Mouse (Mus musculus): ENCODE measurements around the gene Lgals7. TPM values are rescaled to one million over a fixed set of nuclear protein-coding genes. Genes with fewer than 3 reads are reported as not detected.
"Not testable (repeated sequence)": the region's sequence is repeated elsewhere in the genome, so short reads cannot be mapped to it uniquely, and the experiment has no call there.

The Lgals7 gene
- polyA plus RNA-seq, 1 experiment from 2014 or later = 5.3 TPM

DNA sequence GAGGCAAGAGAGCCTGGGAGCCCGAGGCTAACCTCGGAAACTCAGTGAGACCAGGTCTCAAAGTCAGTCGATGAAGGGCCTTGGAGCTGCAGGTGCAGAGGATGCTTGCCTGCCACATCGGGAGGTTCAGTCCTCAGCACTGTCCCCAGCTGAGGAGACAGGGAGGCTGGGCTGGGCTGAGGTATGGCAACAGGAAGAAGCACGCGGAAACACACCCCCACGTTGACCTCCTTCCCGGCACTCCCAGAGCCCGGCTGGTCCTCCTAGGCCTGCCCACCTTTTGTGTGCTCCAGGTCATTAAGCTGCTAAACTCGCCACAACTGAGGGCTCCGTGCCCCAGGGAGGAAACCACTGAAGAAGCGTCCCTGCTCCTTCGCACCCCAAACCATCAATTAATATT, 17.5 kb downstream of the Lgals7 start, which contains the start of gene Capn12:
TSS of gene Capn12 (plus strand) at position 224 of the 400 bp plus-strand sequence.
- H3K9me3 ChIP-seq (ENCODE audit: control insufficient read depth, low read length) = no peaks in the 10 kb centered on the region
- H3K27me3 ChIP-seq (replicated peaks; ENCODE audit: control insufficient read depth, insufficient read depth, low read length) = no peaks in the 10 kb centered on the region
- H3K4me3 ChIP-seq (ENCODE audit: low read length) = no peak within 1 kb of the TSS
- H3K36me3 ChIP-seq (ENCODE audit: control insufficient read depth, insufficient read depth, low read length) = no peaks in the 10 kb centered on the region
- no peak for ATAC-seq
- H3K27ac ChIP-seq (ENCODE audit: low read depth, low read length) = no peak within 1 kb of the TSS
- 40% methylated on average over 13 of the region's 13 CpGs for WGBS
- H3K9ac ChIP-seq (ENCODE audit: low read depth, low read length) = no peak within 1 kb of the TSS
- no peaks in the 10 kb centered on the region for H3K4me1 ChIP-seq (ENCODE audit: control insufficient read depth, insufficient read depth, low read depth, low read length)
- no peak within 1 kb of the TSS for H3K4me2 ChIP-seq (ENCODE audit: low read length)

DNA sequence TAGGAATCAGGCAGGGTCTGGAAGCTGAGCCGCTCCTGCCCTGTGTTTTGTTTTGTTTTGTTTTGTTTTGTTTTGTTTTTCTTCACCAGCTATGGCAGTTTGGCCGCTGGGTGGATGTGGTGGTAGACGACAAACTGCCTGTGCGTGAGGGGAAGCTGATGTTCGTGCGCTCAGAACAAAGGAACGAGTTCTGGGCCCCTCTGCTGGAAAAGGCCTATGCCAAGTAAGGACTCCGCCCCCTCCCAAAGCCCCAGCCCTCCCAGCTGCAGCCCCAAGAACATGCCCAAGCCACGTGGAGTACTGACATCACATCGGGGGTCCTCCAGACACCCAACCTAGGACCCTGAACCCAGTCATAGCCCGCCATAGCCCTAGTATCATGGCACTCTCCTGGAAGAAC, 19.4 kb downstream of the Lgals7 start:
- Histone ChIP-seq H3K9ac (ENCODE audit: low read depth, low read length) (no peak overlapping the region), H3K27ac (ENCODE audit: low read depth, low read length) (no peak overlapping the region), H3K4me3 (ENCODE audit: low read length) (no peak overlapping the region), H3K9me3 (ENCODE audit: control insufficient read depth, low read length) (no peaks in the 10 kb centered on the region), H3K36me3 (ENCODE audit: control insufficient read depth, insufficient read depth, low read length) (no peaks in the 10 kb centered on the region), H3K27me3 (replicated peaks; ENCODE audit: control insufficient read depth, insufficient read depth, low read length) (peaks cover 8% of the 10 kb centered on the region; the same call in 1 of the 2 replicates), H3K4me1 (ENCODE audit: control insufficient read depth, insufficient read depth, low read depth, low read length) (no peaks in the 10 kb centered on the region), H3K4me2 (ENCODE audit: low read length) (no peak overlapping the region)
- WGBS = 75% methylated on average over 11 of the region's 11 CpGs
- ATAC-seq = no peak

DNA sequence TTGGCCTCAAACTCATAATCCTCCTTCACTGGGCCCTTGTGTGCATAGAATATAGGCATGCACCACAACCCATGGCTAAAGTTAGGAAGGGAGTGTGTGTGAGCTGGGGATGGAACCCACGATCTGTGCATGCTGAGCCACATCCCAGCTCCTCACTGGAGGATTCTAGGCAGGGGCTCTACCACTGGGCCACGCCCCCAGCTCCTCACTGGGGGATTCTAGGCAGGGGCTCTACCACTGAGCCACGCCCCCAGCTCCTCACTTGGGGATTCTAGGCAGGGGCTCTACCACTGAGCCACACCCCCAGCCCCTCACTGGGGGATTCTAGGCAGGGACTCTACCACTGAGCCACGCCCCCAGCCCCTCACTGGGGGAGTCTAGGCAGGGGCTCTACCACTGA, 20.1 kb downstream of the Lgals7 start:
- not testable (repeated sequence) for H3K4me1 ChIP-seq (ENCODE audit: control insufficient read depth, insufficient read depth, low read depth, low read length); H3K4me2 ChIP-seq (ENCODE audit: low read length); H3K4me3 ChIP-seq (ENCODE audit: low read length); H3K36me3 ChIP-seq (ENCODE audit: control insufficient read depth, insufficient read depth, low read length); H3K9ac ChIP-seq (ENCODE audit: low read depth, low read length); ATAC-seq; H3K9me3 ChIP-seq (ENCODE audit: control insufficient read depth, low read length); H3K27ac ChIP-seq (ENCODE audit: low read depth, low read length)
- peaks cover 12% of the 10 kb centered on the region for H3K27me3 ChIP-seq (replicated peaks; ENCODE audit: control insufficient read depth, insufficient read depth, low read length)
- WGBS = 96% methylated on average over 3 of the region's 4 CpGs

GRCm38 (mm10) chr7:28886486-28886885, 22.8 kb downstream of the Lgals7 start:
- Histone ChIP-seq H3K4me1 (ENCODE audit: control insufficient read depth, insufficient read depth, low read depth, low read length) (peaks cover 8% of the 10 kb centered on the region), H3K4me3 (ENCODE audit: low read length) (no peak overlapping the region), H3K9me3 (ENCODE audit: control insufficient read depth, low read length) (no peaks in the 10 kb centered on the region), H3K27ac (ENCODE audit: low read depth, low read length) (no peak overlapping the region), H3K27me3 (replicated peaks; ENCODE audit: control insufficient read depth, insufficient read depth, low read length) (peaks cover 20% of the 10 kb centered on the region), H3K4me2 (ENCODE audit: low read length) (no peak overlapping the region), H3K36me3 (ENCODE audit: control insufficient read depth, insufficient read depth, low read length) (peaks cover 9% of the 10 kb centered on the region), H3K9ac (ENCODE audit: low read depth, low read length) (no peak overlapping the region)
- 26% methylated on average over 14 of the region's 14 CpGs for WGBS
- no peak for ATAC-seq

DNA sequence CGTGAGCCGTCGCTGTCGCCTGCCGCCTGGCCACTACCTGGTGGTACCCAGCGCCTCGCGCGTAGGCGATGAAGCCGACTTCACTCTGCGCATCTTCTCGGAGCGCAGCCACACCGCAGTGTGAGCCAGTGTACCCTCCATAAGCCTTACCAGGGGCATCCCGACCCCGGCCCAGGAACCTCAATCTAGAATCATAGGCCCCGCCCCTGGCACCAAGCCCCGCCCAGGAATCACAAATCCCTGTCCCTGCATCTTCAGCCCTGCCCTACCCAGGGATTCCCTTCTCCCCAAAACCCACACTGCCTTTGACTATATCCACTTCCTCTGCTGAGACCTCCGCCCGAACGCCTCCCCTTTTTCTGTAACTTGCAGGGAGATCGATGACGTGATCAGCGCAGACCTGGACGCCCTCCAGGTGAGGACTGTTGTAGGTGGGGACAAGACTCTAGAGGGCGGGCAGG, 25.1 kb downstream of the Lgals7 start:
- Histone ChIP-seq H3K9me3 (ENCODE audit: control insufficient read depth, low read length) (no peaks in the 10 kb centered on the region), H3K4me2 (ENCODE audit: low read length) (peak overlapping the region; percentile 66), H3K36me3 (ENCODE audit: control insufficient read depth, insufficient read depth, low read length) (peaks cover 21% of the 10 kb centered on the region), H3K27ac (ENCODE audit: low read depth, low read length) (no peak overlapping the region), H3K4me3 (ENCODE audit: low read length) (peak overlapping the region; percentile 40), H3K27me3 (replicated peaks; ENCODE audit: control insufficient read depth, insufficient read depth, low read length) (peaks cover 20% of the 10 kb centered on the region), H3K9ac (ENCODE audit: low read depth, low read length) (peak overlapping the region; percentile 57), H3K4me1 (ENCODE audit: control insufficient read depth, insufficient read depth, low read depth, low read length) (peaks cover 8% of the 10 kb centered on the region)
- 1% methylated on average over 27 of the region's 27 CpGs for whole genome bisulfite sequencing
- peak; percentile 53 for ATAC-seq

DNA sequence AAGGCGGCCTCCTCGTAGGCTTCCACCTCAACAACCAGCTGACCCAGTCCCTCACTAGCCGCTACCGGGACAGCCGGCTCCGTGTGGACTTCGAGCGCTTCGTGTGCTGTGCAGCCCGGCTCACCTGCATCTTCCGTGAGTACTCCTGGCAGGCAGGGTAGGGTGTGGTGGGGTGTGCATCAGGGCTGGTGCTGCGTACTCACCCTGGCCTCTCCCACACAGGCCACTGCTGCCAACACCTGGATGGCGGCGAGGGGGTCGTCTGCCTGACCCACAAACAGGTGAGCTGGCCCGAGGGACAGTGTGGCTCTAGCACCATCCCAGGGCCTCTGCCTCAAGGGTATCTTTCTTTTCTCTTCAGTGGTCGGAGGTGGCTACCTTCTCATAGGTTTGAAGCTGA, 28.9 kb downstream of the Lgals7 start:
- Histone ChIP-seq H3K4me1 (ENCODE audit: control insufficient read depth, insufficient read depth, low read depth, low read length) (peaks cover 8% of the 10 kb centered on the region), H3K4me3 (ENCODE audit: low read length) (no peak overlapping the region), H3K9me3 (ENCODE audit: control insufficient read depth, low read length) (no peaks in the 10 kb centered on the region), H3K27ac (ENCODE audit: low read depth, low read length) (no peak overlapping the region), H3K4me2 (ENCODE audit: low read length) (no peak overlapping the region), H3K36me3 (ENCODE audit: control insufficient read depth, insufficient read depth, low read length) (peaks cover 46% of the 10 kb centered on the region), H3K27me3 (replicated peaks; ENCODE audit: control insufficient read depth, insufficient read depth, low read length) (peaks cover 16% of the 10 kb centered on the region), H3K9ac (ENCODE audit: low read depth, low read length) (no peak overlapping the region)
- 96% methylated on average over 17 of the region's 17 CpGs for WGBS
- ATAC-seq = no peak

- peaks cover 7% of the 10 kb centered on the region for H3K27me3 ChIP-seq (replicated peaks; ENCODE audit: control insufficient read depth, insufficient read depth, low read length)
- no peak overlapping the region for H3K27ac ChIP-seq (ENCODE audit: low read depth, low read length)
- 60% methylated on average over 7 of the region's 7 CpGs for WGBS
- no peak for ATAC-seq
- H3K9ac ChIP-seq (ENCODE audit: low read depth, low read length) = no peak overlapping the region
- H3K4me2 ChIP-seq (ENCODE audit: low read length) = no peak overlapping the region
- H3K9me3 ChIP-seq (ENCODE audit: control insufficient read depth, low read length) = no peaks in the 10 kb centered on the region
- no peak overlapping the region for H3K4me3 ChIP-seq (ENCODE audit: low read length)
- peaks cover 58% of the 10 kb centered on the region for H3K36me3 ChIP-seq (ENCODE audit: control insufficient read depth, insufficient read depth, low read length)
- H3K4me1 ChIP-seq (ENCODE audit: control insufficient read depth, insufficient read depth, low read depth, low read length) = peaks cover 3% of the 10 kb centered on the region
Observed at GRCm38 (mm10) chr7:28893643-28894265, 30.1 kb downstream of the Lgals7 start.

- Histone ChIP-seq H3K36me3 (ENCODE audit: control insufficient read depth, insufficient read depth, low read length) (peaks cover 66% of the 10 kb centered on the region), H3K4me1 (ENCODE audit: control insufficient read depth, insufficient read depth, low read depth, low read length) (no peaks in the 10 kb centered on the region), H3K4me2 (ENCODE audit: low read length) (no peak overlapping the region), H3K4me3 (ENCODE audit: low read length) (no peak overlapping the region), H3K9ac (ENCODE audit: low read depth, low read length) (no peak overlapping the region), H3K27me3 (replicated peaks; ENCODE audit: control insufficient read depth, insufficient read depth, low read length) (peaks cover 2% of the 10 kb centered on the region), H3K9me3 (ENCODE audit: control insufficient read depth, low read length) (no peaks in the 10 kb centered on the region), H3K27ac (ENCODE audit: low read depth, low read length) (no peak overlapping the region)
- 65% methylated on average over 5 of the region's 5 CpGs for WGBS
- no peak for ATAC-seq
Observed at GRCm38 (mm10) chr7:28894942-28895341, 31.3 kb downstream of the Lgals7 start.

GRCm38 (mm10) chr7:28897661-28898060, 34.0 kb downstream of the Lgals7 start:
- 96% methylated on average over 6 of the region's 6 CpGs for WGBS
- Histone ChIP-seq H3K4me1 (ENCODE audit: control insufficient read depth, insufficient read depth, low read depth, low read length) (no peaks in the 10 kb centered on the region), H3K9me3 (ENCODE audit: control insufficient read depth, low read length) (no peaks in the 10 kb centered on the region), H3K9ac (ENCODE audit: low read depth, low read length) (no peak overlapping the region), H3K27me3 (replicated peaks; ENCODE audit: control insufficient read depth, insufficient read depth, low read length) (no peaks in the 10 kb centered on the region), H3K27ac (ENCODE audit: low read depth, low read length) (no peak overlapping the region), H3K4me2 (ENCODE audit: low read length) (no peak overlapping the region), H3K4me3 (ENCODE audit: low read length) (no peak overlapping the region), H3K36me3 (ENCODE audit: control insufficient read depth, insufficient read depth, low read length) (peaks cover 61% of the 10 kb centered on the region)
- no peak for ATAC-seq
